Mouse (Mus musculus) liver, embryonic 16.5 days (tissue): Measurements from ENCODE around the gene Trip6. TPM values are rescaled to one million over a fixed set of nuclear protein-coding genes. Genes with fewer than 3 reads are reported as not detected.
A peak's percentile ranks its signal among the peaks of the same experiment; 100 is the strongest.
"Not testable (repeated sequence)": the region's sequence is repeated elsewhere in the genome, so short reads cannot be mapped to it uniquely, and the experiment has no call there.

Experiments used
- ATAC-seq: fragments of 200-750 bp; cut with Nextera tagmentation; 2 replicates; pipeline ENCODE4 v1.8.0; 2017; ENCODE audit warnings: low read depth, mild to moderate bottlenecking, moderate number of reproducible peaks, moderate library complexity
- H3K27ac ChIP-seq: fragments of 300-500 bp; sonication (generic); 2 replicates; pipeline ENCODE4 v1.5.1; 2014; ENCODE audit warnings: mild to moderate bottlenecking, low read length
- H3K27me3 ChIP-seq: fragments of 300-500 bp; sonication (generic); 2 replicates; pipeline ENCODE4 v1.6.1; 2014; ENCODE audit warnings: low read depth, low read length, mixed read lengths; ENCODE audit not compliant: control insufficient read depth, insufficient read depth
- H3K36me3 ChIP-seq: fragments of 300-500 bp; sonication (generic); 2 replicates; pipeline ENCODE4 v1.6.1; 2014; ENCODE audit warnings: mild to moderate bottlenecking; ENCODE audit not compliant: control insufficient read depth, insufficient read depth
- H3K4me1 ChIP-seq: fragments of 300-500 bp; sonication (generic); 2 replicates; pipeline ENCODE4 v1.6.1; 2014; ENCODE audit warnings: low read depth, low read length, mixed read lengths; ENCODE audit not compliant: control insufficient read depth
- H3K4me2 ChIP-seq: fragments of 300-500 bp; sonication (generic); 2 replicates; pipeline ENCODE4 v1.6.1; 2014; ENCODE audit warnings: low read depth, low read length, mixed read lengths
- H3K4me3 ChIP-seq: fragments of 300-500 bp; sonication (generic); 2 replicates; pipeline ENCODE4 v1.5.1; 2014; ENCODE audit warnings: low read depth, mild to moderate bottlenecking, low read length
- H3K9ac ChIP-seq: fragments of 300-500 bp; sonication (generic); 2 replicates; pipeline ENCODE4 v1.6.1; 2014; ENCODE audit warnings: low read depth, low read length
- H3K9me3 ChIP-seq: fragments of 300-500 bp; sonication (generic); replicated peaks from 2 replicates; pipeline ENCODE4 v1.6.1; 2016; ENCODE audit warnings: low read length; ENCODE audit not compliant: control insufficient read depth
- WGBS: fragments of 180-500 bp; shearing (Covaris S2); extraction: QIAGEN DNeasy Blood & Tissue Kit; methylation state at CpG from one replicate; pipeline ENCODE4 v1.1.7; 2014; ENCODE audit not compliant: insufficient replicate concordance; 5-methylcytosine and 5-hydroxymethylcytosine counted together
- polyA plus RNA-seq: library from polyadenylated mRNA; unstranded; fragments of >200 nt; fragmentation: Nextera tagmentation; extraction: Ambion mirVana; gene quantifications from 2 replicates; pipeline ENCODE4 v1.2.1, GENCODE M21; 2015

Trip6 gene
- polyA plus RNA-seq, 1 experiment from 2014 or later, result 9.6 TPM

DNA sequence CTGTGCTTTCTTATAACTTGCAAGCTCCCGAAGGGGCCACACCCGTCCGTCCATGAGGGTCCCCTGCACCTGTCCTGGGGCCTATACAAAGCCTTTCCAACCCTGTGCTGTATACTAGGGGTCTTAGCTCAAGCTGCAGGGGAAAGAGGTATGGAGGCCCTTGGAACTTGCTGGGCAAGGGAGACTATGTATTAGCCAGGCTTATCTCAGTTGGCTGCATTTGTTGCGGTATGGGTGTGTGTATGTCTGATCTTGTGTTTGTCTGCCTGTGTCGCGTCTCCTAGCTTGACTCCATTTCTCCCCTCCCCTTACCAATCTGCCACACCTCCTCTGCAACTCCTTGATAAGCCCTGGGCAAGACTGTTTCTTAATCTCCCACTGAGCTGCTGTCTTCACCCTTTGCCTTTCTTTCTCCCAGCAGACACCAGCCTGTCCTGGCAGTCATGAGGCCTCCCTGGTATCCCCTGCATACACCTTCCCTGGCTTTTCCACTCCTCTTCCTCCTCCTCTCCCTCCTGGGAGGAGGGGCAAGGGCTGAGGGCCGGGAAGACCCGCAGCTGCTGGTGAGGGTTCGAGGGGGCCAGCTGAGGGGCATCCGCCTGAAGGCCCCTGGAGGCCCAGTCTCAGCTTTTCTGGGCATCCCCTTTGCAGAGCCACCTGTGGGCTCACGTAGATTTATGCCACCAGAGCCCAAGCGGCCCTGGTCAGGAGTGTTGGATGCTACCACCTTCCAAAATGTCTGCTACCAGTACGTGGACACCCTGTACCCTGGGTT is 24.4 kb downstream of the Trip6 start:
- 20% methylated on average over 13 of the region's 13 CpGs for WGBS
- H3K27me3 ChIP-seq, result peaks cover 26% of the 10 kb centered on the region
- ATAC-seq, result peak; percentile 72
- peak overlapping the region; percentile 100 for H3K4me2 ChIP-seq
- H3K4me1 ChIP-seq, result peaks cover 68% of the 10 kb centered on the region
- H3K27ac ChIP-seq, result peak overlapping the region; percentile 100
- H3K36me3 ChIP-seq, result no peaks in the 10 kb centered on the region
- no peaks in the 10 kb centered on the region for H3K9me3 ChIP-seq
- H3K4me3 ChIP-seq, result peak overlapping the region; percentile 79
- peak overlapping the region; percentile 91 for H3K9ac ChIP-seq

DNA sequence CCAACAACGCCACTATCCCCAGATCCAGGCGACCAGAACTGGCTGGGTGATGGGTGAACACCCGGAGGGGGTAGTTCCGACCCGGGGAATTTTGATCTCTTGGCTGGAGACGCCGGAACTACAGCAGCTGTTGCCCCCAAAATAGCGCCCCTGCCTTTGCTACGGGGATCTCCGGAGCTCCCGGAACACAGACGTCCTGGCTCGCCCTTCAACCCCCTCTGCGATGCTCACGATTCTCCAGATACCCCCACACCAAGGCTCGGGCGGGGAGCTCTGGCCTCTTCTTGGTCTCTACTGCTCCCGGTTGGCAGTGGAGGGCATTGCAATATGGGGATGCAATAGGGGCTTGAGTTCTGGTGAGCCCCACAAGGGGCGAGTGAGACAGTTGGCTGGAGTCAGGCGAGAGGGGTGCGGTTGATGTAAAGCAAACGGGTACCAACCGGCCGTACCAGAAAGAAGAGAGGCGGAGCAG is 25.2 kb downstream of the Trip6 start:
- Histone ChIP-seq H3K4me2 (peak overlapping the region; percentile 100), H3K9me3 (no peaks in the 10 kb centered on the region), H3K27ac (peak overlapping the region; percentile 100), H3K36me3 (no peaks in the 10 kb centered on the region), H3K4me3 (peak overlapping the region; percentile 79), H3K27me3 (peaks cover 26% of the 10 kb centered on the region), H3K9ac (peak overlapping the region; percentile 91), H3K4me1 (peaks cover 64% of the 10 kb centered on the region)
- ATAC-seq, result peak; percentile 35
- 1% methylated on average over 25 of the region's 25 CpGs for WGBS

DNA sequence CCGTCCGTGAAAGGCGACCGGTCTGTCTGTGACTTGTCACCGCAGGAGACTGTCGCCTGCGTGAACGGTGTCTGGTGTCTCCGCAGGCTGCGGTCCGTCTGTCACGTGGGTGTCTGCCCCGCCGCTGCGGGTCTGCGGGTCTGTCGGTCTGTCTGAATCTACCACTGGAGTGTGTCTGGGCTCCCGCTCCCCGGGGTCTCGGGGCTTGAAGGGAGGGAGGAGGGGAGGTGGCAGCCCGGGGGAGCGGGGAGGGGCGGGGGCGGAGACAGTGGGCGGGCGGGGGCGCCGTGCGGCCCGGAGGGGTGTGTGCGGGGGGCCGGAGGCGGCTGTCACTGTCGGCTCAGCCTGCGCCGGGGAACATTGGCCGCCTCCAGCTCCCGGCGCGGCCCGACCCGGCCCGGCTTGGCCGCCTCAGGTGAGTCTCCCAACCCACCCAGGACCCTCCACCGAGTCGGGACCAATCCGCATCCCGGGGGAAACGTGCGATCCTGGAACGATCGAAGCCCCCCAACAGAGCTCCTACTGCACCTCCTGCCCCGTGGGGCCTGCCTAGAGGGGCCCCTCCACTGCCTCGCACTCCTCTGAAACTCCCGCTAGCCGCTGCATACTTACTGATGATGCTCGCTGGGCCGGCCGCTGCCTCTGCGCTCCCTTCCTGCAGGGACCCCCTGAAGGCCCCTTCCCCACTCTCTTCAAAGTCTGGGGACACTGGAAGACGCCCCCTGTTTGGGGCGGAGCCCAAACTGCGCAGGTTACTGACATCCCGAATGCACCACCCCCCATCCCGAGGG is 26.1 kb downstream of the Trip6 start:
- H3K4me2 ChIP-seq, result peak overlapping the region; percentile 100
- under 1% methylated on average over 61 of the region's 65 CpGs for WGBS
- H3K4me1 ChIP-seq, result peaks cover 57% of the 10 kb centered on the region
- peak overlapping the region; percentile 79 for H3K4me3 ChIP-seq
- H3K9me3 ChIP-seq, result no peaks in the 10 kb centered on the region
- peaks cover 26% of the 10 kb centered on the region for H3K27me3 ChIP-seq
- H3K36me3 ChIP-seq, result no peaks in the 10 kb centered on the region
- no peak for ATAC-seq
- peak overlapping the region; percentile 91 for H3K9ac ChIP-seq
- peak overlapping the region; percentile 100 for H3K27ac ChIP-seq

DNA sequence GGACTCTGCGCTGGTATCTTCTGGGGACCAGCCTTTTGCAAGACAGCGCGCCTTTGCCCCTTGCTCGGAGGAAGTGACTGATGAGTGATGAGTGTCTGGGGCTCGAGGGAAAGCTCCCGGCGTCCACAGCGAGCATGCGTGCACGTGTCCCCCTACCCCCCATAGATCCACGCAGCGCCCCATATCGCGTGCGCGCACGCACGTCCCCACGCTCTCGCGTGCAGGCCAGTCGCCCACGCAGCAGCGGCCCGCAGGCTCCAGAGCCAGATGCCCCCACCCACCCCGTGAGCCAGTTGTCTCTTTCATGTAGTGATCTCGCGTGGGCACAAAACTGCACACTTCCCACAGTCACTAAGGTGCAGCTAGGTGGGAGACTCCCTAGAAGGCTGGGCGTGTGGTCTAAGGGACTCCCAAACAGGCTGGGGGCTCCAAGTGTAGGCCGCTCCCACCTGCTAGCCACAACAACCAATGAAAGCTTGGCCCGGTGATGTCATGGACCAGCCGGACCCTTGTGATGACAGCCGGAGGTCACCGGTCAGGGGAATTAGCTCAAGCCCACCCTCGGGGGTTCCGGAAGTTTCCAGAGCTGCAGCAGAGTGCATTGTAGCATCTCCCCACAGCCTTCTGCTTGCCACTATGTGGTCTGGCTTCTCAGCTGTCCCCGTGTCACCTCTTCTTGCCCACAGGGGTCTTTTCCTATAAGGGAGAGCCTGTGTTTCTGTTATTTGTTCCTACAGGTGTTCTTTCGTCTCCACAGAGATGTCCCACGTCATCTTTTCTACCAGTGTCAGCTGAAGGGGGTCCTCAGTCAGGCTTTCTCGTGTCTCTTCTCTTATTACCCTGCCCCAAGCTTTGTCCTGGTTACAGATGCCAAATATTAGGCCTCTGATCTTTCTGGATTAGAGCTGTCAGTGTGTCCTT is 26.9 kb downstream of the Trip6 start, which contains the start of gene Ache:
TSS of gene Ache (plus strand) at position 488 of the 921 bp plus-strand sequence.
- peak within 1 kb of the TSS; percentile 100 for H3K27ac ChIP-seq

DNA sequence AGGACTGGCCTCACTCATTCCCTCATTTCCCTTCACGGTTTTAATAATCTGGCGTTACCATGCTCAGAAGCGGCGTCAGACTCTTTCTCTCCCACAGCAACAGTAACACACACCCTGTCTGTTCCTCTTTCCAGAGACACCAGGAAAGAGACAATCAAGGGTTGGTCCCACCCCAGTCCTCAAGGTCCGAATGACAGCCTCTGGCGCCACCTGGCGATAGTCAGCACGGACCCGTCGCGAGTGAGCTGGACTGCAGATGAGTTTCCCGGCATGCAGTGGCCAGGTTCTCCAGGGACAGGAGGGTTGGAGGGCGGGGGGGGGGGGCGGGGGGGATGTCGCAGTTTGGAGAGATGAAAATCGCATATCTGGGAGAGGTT is 27.6 kb downstream of the Trip6 start:
- ATAC-seq, result no peak
- Histone ChIP-seq H3K9me3 (no peaks in the 10 kb centered on the region), H3K27me3 (peaks cover 26% of the 10 kb centered on the region), H3K4me3 (peak overlapping the region; percentile 79), H3K27ac (no peak overlapping the region), H3K4me2 (peak overlapping the region; percentile 100), H3K9ac (peak overlapping the region; percentile 91), H3K4me1 (peaks cover 42% of the 10 kb centered on the region), H3K36me3 (no peaks in the 10 kb centered on the region)
- WGBS, result under 1% methylated on average over 16 of the region's 16 CpGs

More for the DNA sequence above, 26.9 kb downstream of the Trip6 start, which contains the start of gene Ache:
- H3K36me3 ChIP-seq, result no peaks in the 10 kb centered on the region
- 4% methylated on average over 40 of the region's 40 CpGs for WGBS
- ATAC-seq, result no peak
- peak within 1 kb of the TSS; percentile 100 for H3K4me2 ChIP-seq
- no peaks in the 10 kb centered on the region for H3K9me3 ChIP-seq
- H3K4me3 ChIP-seq, result peak within 1 kb of the TSS; percentile 79
- H3K27me3 ChIP-seq, result peaks cover 26% of the 10 kb centered on the region
- peak within 1 kb of the TSS; percentile 91 for H3K9ac ChIP-seq
- H3K4me1 ChIP-seq, result peaks cover 49% of the 10 kb centered on the region

GRCm38 (mm10) chr5:137285986-137286385 is 28.2 kb downstream of the Trip6 start:
- no peak overlapping the region for H3K27ac ChIP-seq
- WGBS, result 36% methylated on average over 7 of the region's 7 CpGs
- H3K27me3 ChIP-seq, result peaks cover 26% of the 10 kb centered on the region
- no peaks in the 10 kb centered on the region for H3K36me3 ChIP-seq
- H3K4me2 ChIP-seq, result no peak overlapping the region
- no peak overlapping the region for H3K4me3 ChIP-seq
- H3K4me1 ChIP-seq, result peaks cover 36% of the 10 kb centered on the region
- no peak for ATAC-seq
- no peak overlapping the region for H3K9ac ChIP-seq
- H3K9me3 ChIP-seq, result no peaks in the 10 kb centered on the region

DNA sequence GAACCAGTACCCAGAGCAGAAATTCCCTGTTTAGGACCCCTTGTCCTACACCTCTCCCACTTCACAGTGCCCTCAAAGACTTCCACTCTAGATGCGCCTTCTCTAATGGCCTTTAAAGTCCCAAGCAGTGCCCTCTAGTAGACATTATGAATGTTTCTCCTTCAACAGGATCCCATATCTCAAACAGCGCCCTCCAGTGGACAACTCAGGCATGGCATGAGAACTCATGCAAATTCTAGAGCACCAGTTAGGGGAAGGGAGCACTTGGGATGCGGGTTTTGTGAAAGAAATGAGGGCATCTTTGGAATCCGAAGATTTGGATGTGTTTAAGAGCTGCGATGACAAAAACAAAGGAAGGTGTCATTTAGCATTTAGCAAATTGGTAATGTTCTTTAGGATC is 29.2 kb downstream of the Trip6 start:
- Histone ChIP-seq H3K27ac (no peak overlapping the region), H3K36me3 (no peaks in the 10 kb centered on the region), H3K4me3 (no peak overlapping the region), H3K9ac (no peak overlapping the region), H3K4me2 (no peak overlapping the region), H3K9me3 (no peaks in the 10 kb centered on the region), H3K27me3 (peaks cover 26% of the 10 kb centered on the region), H3K4me1 (peaks cover 28% of the 10 kb centered on the region)
- ATAC-seq, result no peak
- 45% methylated on average over 5 of the region's 5 CpGs for WGBS

- Histone ChIP-seq H3K4me1 (peaks cover 26% of the 10 kb centered on the region), H3K27me3 (peaks cover 20% of the 10 kb centered on the region)
- ATAC-seq, H3K4me3 ChIP-seq, H3K36me3 ChIP-seq, H3K4me2 ChIP-seq, H3K9ac ChIP-seq, H3K9me3 ChIP-seq, H3K27ac ChIP-seq: not testable (repeated sequence)
- WGBS, result 71% methylated on average over 4 of the region's 6 CpGs
Measured at GRCm38 (mm10) chr5:137284411-137284810, 29.8 kb downstream of the Trip6 start.
